ENCODE assay signal across 23 mouse cellular contexts in the genomic region with DNA sequence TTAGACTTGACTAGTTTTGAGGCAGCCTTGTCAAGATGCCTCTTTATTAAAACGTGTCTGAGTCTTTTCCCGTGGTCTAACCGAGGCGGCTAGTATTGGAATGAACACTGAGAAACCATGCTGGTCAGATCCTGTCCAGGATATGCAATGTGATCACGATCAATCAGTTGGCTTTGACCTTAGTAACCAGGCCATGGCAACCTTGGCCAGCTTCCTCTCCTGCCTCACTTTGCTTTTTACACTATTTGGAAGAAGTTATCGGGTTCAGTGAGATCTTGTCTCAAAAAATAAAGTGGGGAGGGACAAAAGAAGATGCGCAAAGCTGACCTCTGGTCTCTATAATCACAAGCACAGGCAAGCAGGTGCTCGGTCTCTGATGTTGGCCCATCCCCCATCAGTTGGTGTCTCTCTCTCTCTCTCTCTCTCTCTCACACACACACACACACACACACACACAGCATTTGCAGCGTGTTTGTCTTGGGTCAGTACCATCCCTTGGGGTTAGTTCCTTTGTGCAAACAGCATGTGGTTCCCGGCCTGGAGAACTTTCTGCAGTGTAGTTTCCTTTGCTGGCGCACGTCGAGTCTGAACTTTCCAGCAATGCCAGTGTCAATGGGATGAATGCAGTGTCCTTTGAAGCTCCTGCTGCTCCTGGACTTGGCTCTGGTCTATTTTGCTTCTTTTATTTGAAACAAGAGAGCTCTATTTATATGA.
DNase-seq lines count a peak whose midpoint lies in the region; ATAC-seq lines count a peak whose summit lies in the region.
"Had no signal": no experiment of that assay in that cellular context is flagged by ENCODE, and none has a peak within 500 bp of the region (broad histone marks: within the 10 kb centered on the region; RNA-seq: fewer than 3 reads in every experiment).

No protein-coding gene starts in this region.

- intact Hi-C loops in left cerebral cortex, postnatal 4 days (cut with DNase I) = no loop called here
- intact Hi-C loops in left cerebral cortex, postnatal 25 days (cut with DNase I) = no loop called here

- H3K4me1 ChIP-seq in embryonic facial prominence, embryonic 14.5 days (ENCODE audit: control insufficient read depth, insufficient read depth, low read length) = no peaks in the 10 kb centered on the region
- peaks cover 19% of the 10 kb centered on the region for H3K4me1 ChIP-seq in embryonic facial prominence, embryonic 10.5 days
- H3K4me1 ChIP-seq: forebrain, embryonic 13.5 days; hindbrain, embryonic 15.5 days; intestine, embryonic 15.5 days; midbrain, embryonic 13.5 days had no signal

- H3K36me3 ChIP-seq in embryonic facial prominence, embryonic 14.5 days (ENCODE audit: control insufficient read depth, insufficient read depth, low read length) = no peaks in the 10 kb centered on the region
- H3K36me3 ChIP-seq in embryonic facial prominence, embryonic 10.5 days (replicated peaks) = no peaks in the 10 kb centered on the region
- H3K36me3 ChIP-seq: hindbrain, embryonic 15.5 days; intestine, embryonic 15.5 days; limb, embryonic 10.5 days; midbrain, embryonic 13.5 days; neural tube, embryonic 13.5 days had no signal

- 65% methylated on average over 13 of the region's 13 CpGs for WGBS in embryonic facial prominence, embryonic 14.5 days
- 74% methylated on average over 13 of the region's 13 CpGs for WGBS in embryonic facial prominence, embryonic 10.5 days

- H3K9me3 ChIP-seq in embryonic facial prominence, embryonic 14.5 days (ENCODE audit: control insufficient read depth, low read length) = no peaks in the 10 kb centered on the region
- H3K9me3 ChIP-seq in embryonic facial prominence, embryonic 10.5 days = no peaks in the 10 kb centered on the region
- H3K9me3 ChIP-seq: forebrain, embryonic 13.5 days; hindbrain, embryonic 15.5 days; intestine, embryonic 15.5 days; limb, embryonic 10.5 days; midbrain, embryonic 13.5 days; neural tube, embryonic 13.5 days had no signal

- H3K4me3 ChIP-seq in embryonic facial prominence, embryonic 14.5 days (ENCODE audit: low read depth, low read length) = no peak overlapping the region
- H3K4me3 ChIP-seq in embryonic facial prominence, embryonic 10.5 days = no peak overlapping the region
- H3K4me3 ChIP-seq: forebrain, embryonic 13.5 days; gastrocnemius, adult 2 months; hindbrain, embryonic 15.5 days; intestine, embryonic 15.5 days; left cerebral cortex, adult 2 months; limb, embryonic 10.5 days; midbrain, embryonic 13.5 days; myocyte; neural tube, embryonic 13.5 days had no signal

- no peaks in the 10 kb centered on the region for H3K27me3 ChIP-seq in embryonic facial prominence, embryonic 14.5 days (replicated peaks; ENCODE audit: control insufficient read depth, insufficient read depth, low read length)
- no peaks in the 10 kb centered on the region for H3K27me3 ChIP-seq in embryonic facial prominence, embryonic 10.5 days (replicated peaks; ENCODE audit: low read depth, poor library complexity, severe bottlenecking)
- H3K27me3 ChIP-seq: forebrain, embryonic 13.5 days; hindbrain, embryonic 15.5 days; intestine, embryonic 15.5 days; midbrain, embryonic 13.5 days; neural tube, embryonic 13.5 days had no signal

- DNase-seq in embryonic facial prominence, embryonic 14.5 days (ENCODE audit: low spot score) = peak; percentile 58
- DNase-seq in embryonic facial prominence, embryonic 10.5 days (ENCODE audit: low spot score) = no peak
- peak; percentile 10 for DNase-seq in left cerebral cortex, postnatal 4 days
- DNase-seq in left cerebral cortex, postnatal 25 days (ENCODE audit: low spot score in 2 of 2) = no peak
- peak; percentile 46 to 47 for DNase-seq in heart, adult 9 months (ENCODE audit: low spot score in 2 of 2)
- DNase-seq in skeletal muscle tissue, adult 2 months (ENCODE audit: low read depth, low spot score) = peak; percentile 39
- DNase-seq: cerebellum, adult 11 months; cerebellum, adult 9-11 months; gastrocnemius, adult 2 months; kidney, adult 8-10 months; kidney, postnatal 10 days; liver; lung, postnatal 10 days; thymus, postnatal 36 days had no signal

- ATAC-seq in embryonic facial prominence, embryonic 14.5 days (ENCODE audit: low read depth) = no peak
- no peak for ATAC-seq in megakaryocyte progenitor cell, adult 5-6 weeks (replicated peaks; ENCODE audit: poor library complexity)
- ATAC-seq: forebrain, embryonic 13.5 days; intestine, embryonic 15.5 days; midbrain, embryonic 13.5 days had no signal

- H3K27ac ChIP-seq in embryonic facial prominence, embryonic 14.5 days (replicated peaks; ENCODE audit: low read depth, low read length) = no peak overlapping the region
- no peak overlapping the region for H3K27ac ChIP-seq in embryonic facial prominence, embryonic 10.5 days (replicated peaks)
- H3K27ac ChIP-seq: gastrocnemius, adult 2 months; hindbrain, embryonic 15.5 days; intestine, embryonic 15.5 days; left cerebral cortex, adult 2 months; limb, embryonic 10.5 days; midbrain, embryonic 13.5 days; neural tube, embryonic 13.5 days had no signal

- H3K4me2 ChIP-seq in embryonic facial prominence, embryonic 14.5 days (ENCODE audit: low read depth, low read length) = no peak overlapping the region
- H3K4me2 ChIP-seq: forebrain, embryonic 13.5 days; hindbrain, embryonic 15.5 days; intestine, embryonic 15.5 days; midbrain, embryonic 13.5 days; neural tube, embryonic 13.5 days had no signal

- no peak overlapping the region for H3K9ac ChIP-seq in embryonic facial prominence, embryonic 14.5 days (ENCODE audit: low read depth, low read length)
- H3K9ac ChIP-seq: forebrain, embryonic 13.5 days; hindbrain, embryonic 15.5 days; intestine, embryonic 15.5 days; midbrain, embryonic 13.5 days; neural tube, embryonic 13.5 days had no signal

Comparison
In these comparisons a context has a peak if more than half of its experiments do, and no peak if none do; other contexts are left out.
1. DNase-seq: peak in embryonic facial prominence, embryonic 14.5 days (single experiment), left cerebral cortex, postnatal 4 days (single experiment), heart, adult 9 months (2 of 2) and skeletal muscle tissue, adult 2 months (single experiment); none in embryonic facial prominence, embryonic 10.5 days (single experiment) and left cerebral cortex, postnatal 25 days (0 of 2).